Mouse (Mus musculus): ENCODE measurements at regions not wholly inside any gene's neighbourhood (a gene's known extent, or its start where the extent isn't known, plus 50 kb on each side); places are given as distances from the start of the nearest gene placed in this dataset.

GRCm38 (mm10) chr1:81709169-81709568 is 523.7 kb upstream of the Gm9747 start:
- no peak overlapping the region for H3K27ac ChIP-seq (ENCODE audit: insufficient read depth, low read length)
- TF ChIP-seq CTCF (IDR thresholded peaks at IDR 0.05; ENCODE audit: low read depth, low read length) (no peak), EP300 (IDR thresholded peaks at IDR 0.05; ENCODE audit: insufficient read depth, low read depth, low read length) (no peak), POLR2A (IDR thresholded peaks at IDR 0.05; ENCODE audit: insufficient read depth, low read length) (no peak)

GRCm38 (mm10) chr1:81717091-81717490 is 515.8 kb upstream of the Gm9747 start:
- H3K9me3 ChIP-seq (replicated peaks; ENCODE audit: control insufficient read depth, insufficient read depth, low read length, poor library complexity, severe bottlenecking) = no peaks in the 10 kb centered on the region
- no peaks in the 10 kb centered on the region for H3K4me1 ChIP-seq (ENCODE audit: control insufficient read depth, insufficient read depth, low read length)
- TF ChIP-seq EP300 (IDR thresholded peaks at IDR 0.05; ENCODE audit: insufficient read depth, low read depth, low read length) (no peak), CTCF (IDR thresholded peaks at IDR 0.05; ENCODE audit: low read depth, low read length) (no peak), POLR2A (IDR thresholded peaks at IDR 0.05; ENCODE audit: insufficient read depth, low read length) (no peak)
- no peak overlapping the region for H3K9ac ChIP-seq (ENCODE audit: low read depth, poor library complexity, severe bottlenecking)
- no peak overlapping the region for H3K27ac ChIP-seq (ENCODE audit: insufficient read depth, low read length)
- no peaks in the 10 kb centered on the region for H3K27me3 ChIP-seq (ENCODE audit: control insufficient read depth, insufficient read depth, low read length, poor library complexity, severe bottlenecking)
- no peaks in the 10 kb centered on the region for H3K36me3 ChIP-seq (ENCODE audit: control insufficient read depth, insufficient read depth, low read length, poor library complexity, severe bottlenecking)
- H3K4me3 ChIP-seq (ENCODE audit: low read depth, low read length) = no peak overlapping the region

More at GRCm38 (mm10) chr1:81709169-81709568, 523.7 kb upstream of the Gm9747 start:
- no peaks in the 10 kb centered on the region for H3K4me1 ChIP-seq (ENCODE audit: control insufficient read depth, insufficient read depth, low read length)
- no peaks in the 10 kb centered on the region for H3K27me3 ChIP-seq (ENCODE audit: control insufficient read depth, insufficient read depth, low read length, poor library complexity, severe bottlenecking)
- H3K9me3 ChIP-seq (replicated peaks; ENCODE audit: control insufficient read depth, insufficient read depth, low read length, poor library complexity, severe bottlenecking) = no peaks in the 10 kb centered on the region
- H3K9ac ChIP-seq (ENCODE audit: low read depth, poor library complexity, severe bottlenecking) = no peak overlapping the region
- no peaks in the 10 kb centered on the region for H3K36me3 ChIP-seq (ENCODE audit: control insufficient read depth, insufficient read depth, low read length, poor library complexity, severe bottlenecking)
- no peak overlapping the region for H3K4me3 ChIP-seq (ENCODE audit: low read depth, low read length)

GRCm38 (mm10) chr1:81718233-81718632 is 514.7 kb upstream of the Gm9747 start:
- Histone ChIP-seq H3K4me1 (ENCODE audit: control insufficient read depth, insufficient read depth, low read length) (no peaks in the 10 kb centered on the region), H3K27ac (ENCODE audit: insufficient read depth, low read length) (no peak overlapping the region), H3K9me3 (replicated peaks; ENCODE audit: control insufficient read depth, insufficient read depth, low read length, poor library complexity, severe bottlenecking) (no peaks in the 10 kb centered on the region), H3K9ac (ENCODE audit: low read depth, poor library complexity, severe bottlenecking) (no peak overlapping the region), H3K4me3 (ENCODE audit: low read depth, low read length) (no peak overlapping the region), H3K27me3 (ENCODE audit: control insufficient read depth, insufficient read depth, low read length, poor library complexity, severe bottlenecking) (no peaks in the 10 kb centered on the region), H3K36me3 (ENCODE audit: control insufficient read depth, insufficient read depth, low read length, poor library complexity, severe bottlenecking) (no peaks in the 10 kb centered on the region)
- TF ChIP-seq EP300 (IDR thresholded peaks at IDR 0.05; ENCODE audit: insufficient read depth, low read depth, low read length) (no peak), CTCF (IDR thresholded peaks at IDR 0.05; ENCODE audit: low read depth, low read length) (no peak), POLR2A (IDR thresholded peaks at IDR 0.05; ENCODE audit: insufficient read depth, low read length) (no peak)

GRCm38 (mm10) chr1:81724859-81725258 is 508.1 kb upstream of the Gm9747 start:
- Histone ChIP-seq H3K27ac (ENCODE audit: insufficient read depth, low read length) (no peak overlapping the region), H3K27me3 (ENCODE audit: control insufficient read depth, insufficient read depth, low read length, poor library complexity, severe bottlenecking) (no peaks in the 10 kb centered on the region), H3K9ac (ENCODE audit: low read depth, poor library complexity, severe bottlenecking) (no peak overlapping the region), H3K4me1 (ENCODE audit: control insufficient read depth, insufficient read depth, low read length) (no peaks in the 10 kb centered on the region), H3K9me3 (replicated peaks; ENCODE audit: control insufficient read depth, insufficient read depth, low read length, poor library complexity, severe bottlenecking) (no peaks in the 10 kb centered on the region), H3K4me3 (ENCODE audit: low read depth, low read length) (no peak overlapping the region), H3K36me3 (ENCODE audit: control insufficient read depth, insufficient read depth, low read length, poor library complexity, severe bottlenecking) (no peaks in the 10 kb centered on the region)
- TF ChIP-seq CTCF (IDR thresholded peaks at IDR 0.05; ENCODE audit: low read depth, low read length) (no peak), EP300 (IDR thresholded peaks at IDR 0.05; ENCODE audit: insufficient read depth, low read depth, low read length) (no peak), POLR2A (IDR thresholded peaks at IDR 0.05; ENCODE audit: insufficient read depth, low read length) (no peak)

GRCm38 (mm10) chr1:81726268-81727132 is 506.4 kb upstream of the Gm9747 start:
- H3K36me3 ChIP-seq (ENCODE audit: control insufficient read depth, insufficient read depth, low read length, poor library complexity, severe bottlenecking) = no peaks in the 10 kb centered on the region
- H3K9me3 ChIP-seq (replicated peaks; ENCODE audit: control insufficient read depth, insufficient read depth, low read length, poor library complexity, severe bottlenecking) = no peaks in the 10 kb centered on the region
- H3K27me3 ChIP-seq (ENCODE audit: control insufficient read depth, insufficient read depth, low read length, poor library complexity, severe bottlenecking) = no peaks in the 10 kb centered on the region
- no peak overlapping the region for H3K4me3 ChIP-seq (ENCODE audit: low read depth, low read length)
- H3K27ac ChIP-seq (ENCODE audit: insufficient read depth, low read length) = no peak overlapping the region
- H3K4me1 ChIP-seq (ENCODE audit: control insufficient read depth, insufficient read depth, low read length) = no peaks in the 10 kb centered on the region
- H3K9ac ChIP-seq (ENCODE audit: low read depth, poor library complexity, severe bottlenecking) = no peak overlapping the region
- TF ChIP-seq CTCF (IDR thresholded peaks at IDR 0.05; ENCODE audit: low read depth, low read length) (no peak), POLR2A (IDR thresholded peaks at IDR 0.05; ENCODE audit: insufficient read depth, low read length) (no peak), EP300 (IDR thresholded peaks at IDR 0.05; ENCODE audit: insufficient read depth, low read depth, low read length) (no peak)

GRCm38 (mm10) chr1:81737111-81737833 is 495.6 kb upstream of the Gm9747 start:
- no peaks in the 10 kb centered on the region for H3K9me3 ChIP-seq (replicated peaks; ENCODE audit: control insufficient read depth, insufficient read depth, low read length, poor library complexity, severe bottlenecking)

More at GRCm38 (mm10) chr1:81737111-81737833, 495.6 kb upstream of the Gm9747 start:
- H3K4me3 ChIP-seq (ENCODE audit: low read depth, low read length) = no peak overlapping the region
- no peak for TF ChIP-seq CTCF (IDR thresholded peaks at IDR 0.05; ENCODE audit: low read depth, low read length)
- no peak for TF ChIP-seq POLR2A (IDR thresholded peaks at IDR 0.05; ENCODE audit: insufficient read depth, low read length)
- no peak for TF ChIP-seq EP300 (IDR thresholded peaks at IDR 0.05; ENCODE audit: insufficient read depth, low read depth, low read length)
- H3K4me1 ChIP-seq (ENCODE audit: control insufficient read depth, insufficient read depth, low read length) = no peaks in the 10 kb centered on the region
- H3K9ac ChIP-seq (ENCODE audit: low read depth, poor library complexity, severe bottlenecking) = no peak overlapping the region
- no peak overlapping the region for H3K27ac ChIP-seq (ENCODE audit: insufficient read depth, low read length)
- H3K36me3 ChIP-seq (ENCODE audit: control insufficient read depth, insufficient read depth, low read length, poor library complexity, severe bottlenecking) = no peaks in the 10 kb centered on the region
- no peaks in the 10 kb centered on the region for H3K27me3 ChIP-seq (ENCODE audit: control insufficient read depth, insufficient read depth, low read length, poor library complexity, severe bottlenecking)

All from ES-Bruce4 (cell line).